Mouse (Mus musculus) testis, adult 2 months (tissue): ENCODE measurements at regions not wholly inside any gene's neighbourhood (a gene's known extent, or its start where the extent isn't known, plus 50 kb on each side); places are given as distances from the start of the nearest gene placed in this dataset.

ENCODE experiments used
- CTCF ChIP-seq: fragments of 200-500 bp; IDR thresholded peaks from 2 replicates; pipeline ENCODE4 v1.5.1; 2012; ENCODE audit warnings: low read depth, mild to moderate bottlenecking, inconsistent platforms, low read length, moderate library complexity; ENCODE audit not compliant: control insufficient read depth, insufficient read depth, insufficient replicate concordance
- POLR2A ChIP-seq: fragments of 200-500 bp; IDR thresholded peaks from 2 replicates; pipeline ENCODE4 v1.6.1; 2012; ENCODE audit warnings: low read depth, mild to moderate bottlenecking, inconsistent platforms, low read length, moderate library complexity; ENCODE audit not compliant: control insufficient read depth

DNA sequence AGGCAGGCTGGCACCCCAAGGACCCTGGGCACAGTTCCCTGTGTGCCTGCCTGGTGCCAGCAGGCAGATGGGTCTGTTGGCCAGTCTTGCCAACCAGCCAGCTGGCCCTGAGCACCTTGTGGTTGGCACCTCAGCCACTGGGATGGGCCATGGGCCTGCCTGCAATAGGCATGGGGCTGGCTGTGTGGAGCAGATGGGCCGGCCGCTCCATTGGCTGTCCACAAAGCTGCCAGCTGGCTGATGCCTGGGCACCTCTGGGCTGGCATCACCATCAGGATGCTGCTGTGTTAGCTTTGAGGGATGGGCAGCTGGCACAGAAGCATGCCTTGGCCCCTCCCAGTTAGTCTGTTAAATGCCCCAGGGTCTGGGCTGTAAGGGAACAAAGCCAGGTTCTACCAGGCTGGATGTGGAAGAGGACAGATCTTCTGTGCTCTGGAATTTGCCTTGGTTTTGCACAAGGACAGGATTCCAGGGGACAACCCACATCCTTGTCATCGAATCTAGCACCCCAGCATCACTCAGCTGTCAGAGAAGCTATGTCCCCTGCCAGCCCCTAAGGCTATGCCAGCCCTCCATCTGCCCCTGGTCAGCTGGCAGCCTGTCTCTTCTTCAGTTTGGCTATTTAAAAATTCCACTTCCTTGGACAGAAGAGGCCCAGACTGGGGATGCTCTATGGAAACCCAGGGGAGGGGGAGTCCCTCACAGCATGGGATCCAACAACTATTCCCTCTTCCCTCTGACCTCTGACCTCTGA lies 201.8 kb downstream of the Gm26897 start:
- TF ChIP-seq CTCF (no peak), POLR2A (no peak)
